Mouse (Mus musculus): ENCODE measurements at regions not wholly inside any gene's neighbourhood (a gene's known extent, or its start where the extent isn't known, plus 50 kb on each side); places are given as distances from the start of the nearest gene placed in this dataset.

DNA sequence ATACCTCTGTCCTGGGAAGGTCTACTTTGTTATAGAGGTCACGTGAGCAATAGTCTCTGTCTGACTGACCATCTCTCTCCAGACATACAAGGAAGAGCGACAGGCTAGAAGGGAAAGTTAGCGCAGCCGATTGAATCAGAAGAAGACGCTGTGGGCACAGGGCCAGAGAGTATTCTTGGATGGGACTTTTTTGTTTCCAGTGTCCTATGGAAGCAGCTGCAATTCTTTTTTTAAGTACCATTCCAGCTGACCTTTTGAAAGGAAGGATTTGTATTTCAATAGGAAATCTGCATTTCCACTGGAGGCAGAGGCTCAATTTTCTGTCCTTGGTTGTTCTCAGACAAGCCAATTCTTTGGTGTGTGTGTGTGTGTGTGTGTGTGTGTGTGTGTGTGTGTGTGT is 52.3 kb upstream of the Zfp536 start:
- Histone ChIP-seq H3K4me2 (replicated peaks) (no peak overlapping the region), H3K27ac (no peak overlapping the region), H3K9me3 (replicated peaks) (no peaks in the 10 kb centered on the region), H3K36me3 (no peaks in the 10 kb centered on the region), H3K4me3 (no peak overlapping the region), H3K4me1 (no peaks in the 10 kb centered on the region), H3K9ac (no peak overlapping the region), H3K27me3 (no peaks in the 10 kb centered on the region)
- ATAC-seq (ENCODE audit: low FRiP score) = no peak
- 74% methylated on average over 5 of the region's 5 CpGs for WGBS
